Mouse (Mus musculus): ENCODE measurements around the gene Olfr1349. TPM values are rescaled to one million over a fixed set of nuclear protein-coding genes. Genes with fewer than 3 reads are reported as not detected.

The Olfr1349 gene
- polyA plus RNA-seq (2012; rRNA removed) (not detected in 2 replicates), polyA plus RNA-seq (2014; fragmentation: Nextera tagmentation; extraction: Ambion mirVana) (not detected in 2 replicates)

- no peaks in the 10 kb centered on the region; the same call in 1 of the 2 replicates for H3K9me3 ChIP-seq (ENCODE audit: control insufficient read depth, low read length)
- no peak within 1 kb of the TSS for H3K9ac ChIP-seq (replicated peaks)
- no peak within 1 kb of the TSS for H3K27ac ChIP-seq
- ATAC-seq (ENCODE audit: insufficient read depth) (no peak), DNase-seq (ENCODE audit: low read depth in 3 of 3, low spot score in 3 of 3) (no peak)
- no peaks in the 10 kb centered on the region for H3K4me1 ChIP-seq (replicated peaks; ENCODE audit: control insufficient read depth in 2 of 2, insufficient read depth in 2 of 2, low read length in 1 of 2)
- TF ChIP-seq CTCF (IDR thresholded peaks at IDR 0.05; ENCODE audit: low read depth): no peak
- TF ChIP-seq EP300 (IDR thresholded peaks at IDR 0.05; ENCODE audit: low read depth): no peak
- no peak within 1 kb of the TSS for H3K4me2 ChIP-seq (ENCODE audit: low read depth)
- WGBS (ENCODE audit: insufficient replicate concordance): 59% methylated on average over 5 of the region's 5 CpGs
- H3K27me3 ChIP-seq (ENCODE audit: control insufficient read depth, insufficient read depth, low read length): no peaks in the 10 kb centered on the region
- H3K36me3 ChIP-seq (replicated peaks; ENCODE audit: control insufficient read depth, insufficient read depth, low read depth): no peaks in the 10 kb centered on the region
- no peak within 1 kb of the TSS for H3K4me3 ChIP-seq (ENCODE audit: insufficient read depth in 1 of 2, low read depth in 2 of 2, low read length in 2 of 2)
Measured at GRCm38 (mm10) chr7:6522850-6523249, at the start of gene Olfr1349. Gene Olfr1349, minus strand, starts transcription at chr7:6522950.

- no peaks in the 10 kb centered on the region for H3K9me3 ChIP-seq (ENCODE audit: control insufficient read depth, low read length)
- no peak for ATAC-seq (ENCODE audit: insufficient read depth)
- TF ChIP-seq EP300 (IDR thresholded peaks at IDR 0.05; ENCODE audit: low read depth) (no peak), CTCF (IDR thresholded peaks at IDR 0.05; ENCODE audit: low read depth) (no peak)
Measured at GRCm38 (mm10) chr7:6564541-6564940, 41.8 kb upstream of the Olfr1349 start, which contains the start of gene Olfr1350. Gene Olfr1350, plus strand, starts transcription at chr7:6564841.

GRCm38 (mm10) chr7:6526141-6526540, 3.4 kb upstream of the Olfr1349 start:
- Histone ChIP-seq H3K9ac (replicated peaks) (no peak overlapping the region), H3K4me1 (replicated peaks; ENCODE audit: control insufficient read depth in 2 of 2, insufficient read depth in 2 of 2, low read length in 1 of 2) (no peaks in the 10 kb centered on the region), H3K4me3 (ENCODE audit: insufficient read depth in 1 of 2, low read depth in 2 of 2, low read length in 2 of 2) (no peak overlapping the region), H3K27ac (no peak overlapping the region), H3K4me2 (ENCODE audit: low read depth) (no peak overlapping the region), H3K27me3 (ENCODE audit: control insufficient read depth, insufficient read depth, low read length) (no peaks in the 10 kb centered on the region), H3K9me3 (ENCODE audit: control insufficient read depth, low read length) (no peaks in the 10 kb centered on the region; the same call in 1 of the 2 replicates), H3K36me3 (replicated peaks; ENCODE audit: control insufficient read depth, insufficient read depth, low read depth) (no peaks in the 10 kb centered on the region)
- DNase-seq (ENCODE audit: low read depth in 3 of 3, low spot score in 3 of 3) (peak in 1 of 3 experiments; percentile 0), ATAC-seq (ENCODE audit: insufficient read depth) (no peak)
- no peak for TF ChIP-seq EP300 (IDR thresholded peaks at IDR 0.05; ENCODE audit: low read depth)
- TF ChIP-seq CTCF (IDR thresholded peaks at IDR 0.05; ENCODE audit: low read depth): peak; percentile 76
- WGBS (ENCODE audit: insufficient replicate concordance): 50% methylated on average over 5 of the region's 5 CpGs

More at GRCm38 (mm10) chr7:6564541-6564940, 41.8 kb upstream of the Olfr1349 start, which contains the start of gene Olfr1350:
- H3K4me2 ChIP-seq (ENCODE audit: low read depth): no peak within 1 kb of the TSS
- no peaks in the 10 kb centered on the region for H3K27me3 ChIP-seq (ENCODE audit: control insufficient read depth, insufficient read depth, low read length)
- no peaks in the 10 kb centered on the region for H3K36me3 ChIP-seq (replicated peaks; ENCODE audit: control insufficient read depth, insufficient read depth, low read depth)
- H3K4me3 ChIP-seq (ENCODE audit: insufficient read depth in 1 of 2, low read depth in 2 of 2, low read length in 2 of 2): no peak within 1 kb of the TSS
- H3K4me1 ChIP-seq (replicated peaks; ENCODE audit: control insufficient read depth in 2 of 2, insufficient read depth in 2 of 2, low read length in 1 of 2): no peaks in the 10 kb centered on the region
- no peak within 1 kb of the TSS for H3K27ac ChIP-seq
- DNase-seq (ENCODE audit: low read depth in 3 of 3, low spot score in 3 of 3): no peak
- H3K9ac ChIP-seq (replicated peaks): no peak within 1 kb of the TSS

DNA sequence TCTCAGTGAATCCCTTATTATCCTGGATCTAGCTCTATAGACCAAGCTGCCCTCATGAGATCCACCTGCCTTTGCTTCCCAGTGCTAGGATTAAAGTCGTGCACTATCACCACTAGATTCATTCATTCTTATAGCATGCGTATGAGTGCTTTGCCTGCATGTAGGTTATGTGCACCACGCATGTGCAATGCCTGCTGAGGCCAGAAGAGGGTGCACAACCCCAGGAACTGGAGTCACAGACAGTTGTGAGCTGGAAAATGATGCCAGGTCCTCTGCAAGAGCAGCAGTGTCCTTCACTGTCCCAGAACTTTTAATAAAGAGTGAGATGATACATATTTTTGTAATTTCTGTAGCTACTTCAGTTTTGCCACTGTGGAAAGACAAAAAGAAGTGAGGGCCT, 2.3 kb upstream of the Olfr1349 start:
- H3K27ac ChIP-seq: no peak overlapping the region
- no peaks in the 10 kb centered on the region for H3K36me3 ChIP-seq (replicated peaks; ENCODE audit: control insufficient read depth, insufficient read depth, low read depth)
- DNase-seq (ENCODE audit: low read depth in 3 of 3, low spot score in 3 of 3): no peak
- H3K4me1 ChIP-seq (replicated peaks; ENCODE audit: control insufficient read depth in 2 of 2, insufficient read depth in 2 of 2, low read length in 1 of 2): no peaks in the 10 kb centered on the region
- no peak overlapping the region for H3K4me2 ChIP-seq (ENCODE audit: low read depth)
- H3K9me3 ChIP-seq (ENCODE audit: control insufficient read depth, low read length): no peaks in the 10 kb centered on the region; the same call in 1 of the 2 replicates
- no peaks in the 10 kb centered on the region for H3K27me3 ChIP-seq (ENCODE audit: control insufficient read depth, insufficient read depth, low read length)
- H3K9ac ChIP-seq (replicated peaks): no peak overlapping the region
- ATAC-seq (ENCODE audit: insufficient read depth): no peak
- no peak overlapping the region for H3K4me3 ChIP-seq (ENCODE audit: insufficient read depth in 1 of 2, low read depth in 2 of 2, low read length in 2 of 2)
- 36% methylated on average over 3 of the region's 3 CpGs for WGBS (ENCODE audit: insufficient replicate concordance)
- peak; percentile 35; the same call in 1 of the 2 replicates for TF ChIP-seq CTCF (IDR thresholded peaks at IDR 0.05; ENCODE audit: low read depth)
- no peak for TF ChIP-seq EP300 (IDR thresholded peaks at IDR 0.05; ENCODE audit: low read depth)

GRCm38 (mm10) chr7:6521666-6522065, 1.1 kb downstream of the Olfr1349 start:
- no peaks in the 10 kb centered on the region for H3K27me3 ChIP-seq (ENCODE audit: control insufficient read depth, insufficient read depth, low read length)
- ATAC-seq (ENCODE audit: insufficient read depth): no peak
- H3K9me3 ChIP-seq (ENCODE audit: control insufficient read depth, low read length): no peaks in the 10 kb centered on the region; the same call in 1 of the 2 replicates
- H3K27ac ChIP-seq: no peak overlapping the region
- no peak for DNase-seq (ENCODE audit: low read depth in 3 of 3, low spot score in 3 of 3)
- no peak overlapping the region for H3K4me2 ChIP-seq (ENCODE audit: low read depth)
- H3K9ac ChIP-seq (replicated peaks): no peak overlapping the region
- no peaks in the 10 kb centered on the region for H3K36me3 ChIP-seq (replicated peaks; ENCODE audit: control insufficient read depth, insufficient read depth, low read depth)
- H3K4me1 ChIP-seq (replicated peaks; ENCODE audit: control insufficient read depth in 2 of 2, insufficient read depth in 2 of 2, low read length in 1 of 2): no peaks in the 10 kb centered on the region
- H3K4me3 ChIP-seq (ENCODE audit: insufficient read depth in 1 of 2, low read depth in 2 of 2, low read length in 2 of 2): no peak overlapping the region
- 20% methylated on average over 1 of the region's 1 CpGs for WGBS (ENCODE audit: insufficient replicate concordance)
- TF ChIP-seq CTCF (IDR thresholded peaks at IDR 0.05; ENCODE audit: low read depth) (no peak), EP300 (IDR thresholded peaks at IDR 0.05; ENCODE audit: low read depth) (no peak)

Measured in liver, embryonic 14.5 days (tissue).